Mouse (Mus musculus) neural tube, embryonic 14.5 days (tissue): ENCODE measurements around the gene Dennd1b. TPM values are rescaled to one million over a fixed set of nuclear protein-coding genes. Genes with fewer than 3 reads are reported as not detected.

Experiments used
- polyA plus RNA-seq: library from polyadenylated mRNA; unstranded; fragments of >200 nt; fragmentation: Nextera tagmentation; extraction: Ambion mirVana; gene quantifications from 2 replicates; pipeline ENCODE4 v1.2.1, GENCODE M21; 2014

The Dennd1b gene
- polyA plus RNA-seq, 1 experiment from 2014 or later = 11.0 TPM

Other genes starting within 250 kb of the Dennd1b start
- gene Lhx9, start 114.9 kb upstream of the Dennd1b start, polyA plus RNA-seq = 4.9 and 6.1 TPM in 2 replicates
- 32.7 and 34.3 TPM in 2 replicates for gene 2310009B15Rik, start 106.6 kb upstream of the Dennd1b start, polyA plus RNA-seq